Mouse (Mus musculus) midbrain, embryonic 13.5 days (tissue): Measurements from ENCODE around the gene Mcee. TPM values are rescaled to one million over a fixed set of nuclear protein-coding genes. Genes with fewer than 3 reads are reported as not detected.

Experiments used
- ATAC-seq: fragments of 200-750 bp; cut with Nextera tagmentation; 2 replicates; pipeline ENCODE4 v1.8.0; 2017; ENCODE audit warnings: mild to moderate bottlenecking, moderate TSS enrichment, moderate library complexity
- H3K27ac ChIP-seq: fragments of 300-500 bp; sonication (generic); 2 replicates; pipeline ENCODE4 v1.5.1; 2015; ENCODE audit warnings: inconsistent platforms, mild to moderate bottlenecking, moderate library complexity
- H3K27me3 ChIP-seq: fragments of 300-500 bp; sonication (generic); 2 replicates; pipeline ENCODE4 v1.6.1; 2015; ENCODE audit warnings: mild to moderate bottlenecking, inconsistent platforms
- H3K36me3 ChIP-seq: fragments of 300-500 bp; sonication (generic); 2 replicates; pipeline ENCODE4 v1.6.1; 2015; ENCODE audit warnings: mild to moderate bottlenecking, inconsistent platforms
- H3K4me1 ChIP-seq: fragments of 300-500 bp; sonication (generic); replicated peaks from 2 replicates; pipeline ENCODE4 v1.6.1; 2015; ENCODE audit warnings: inconsistent platforms
- H3K4me2 ChIP-seq: fragments of 300-500 bp; sonication (generic); replicated peaks from 2 replicates; pipeline ENCODE4 v1.6.1; 2015; ENCODE audit warnings: moderate library complexity, mild to moderate bottlenecking, inconsistent platforms
- H3K4me3 ChIP-seq: fragments of 300-500 bp; sonication (generic); replicated peaks from 2 replicates; pipeline ENCODE4 v1.5.1; 2015; ENCODE audit warnings: mild to moderate bottlenecking, inconsistent platforms
- H3K9ac ChIP-seq: fragments of 300-500 bp; sonication (generic); replicated peaks from 2 replicates; pipeline ENCODE4 v1.6.1; 2015; ENCODE audit warnings: mild to moderate bottlenecking, inconsistent platforms
- H3K9me3 ChIP-seq: fragments of 300-500 bp; sonication (generic); 2 replicates; pipeline ENCODE4 v1.6.1; 2016; ENCODE audit warnings: mild to moderate bottlenecking, inconsistent platforms
- WGBS: fragments of 180-500 bp; shearing (Covaris S2); methylation state at CpG from one replicate; pipeline ENCODE4 v1.1.7; 2015; 5-methylcytosine and 5-hydroxymethylcytosine counted together
- polyA plus RNA-seq: library from polyadenylated mRNA; unstranded; fragments of >200 nt; fragmentation: Nextera tagmentation; extraction: Ambion mirVana; gene quantifications from 2 replicates; pipeline ENCODE4 v1.2.1, GENCODE M21; 2015

The Mcee gene
- polyA plus RNA-seq, 1 experiment from 2014 or later, result 34.3 TPM

- ATAC-seq, result no peak
These were observed 58.2 kb downstream of the Mcee start for GRCm38 (mm10) chr7:64450631-64451030.

GRCm38 (mm10) chr7:64451441-64451840 is 59.0 kb downstream of the Mcee start:
- 23% methylated on average over 4 of the region's 4 CpGs for WGBS
- Histone ChIP-seq H3K4me2 (no peak overlapping the region), H3K27me3 (no peaks in the 10 kb centered on the region), H3K27ac (0 out of 2 replicates have a peak overlapping the region, but pooled peaks have one; percentile 1), H3K9ac (no peak overlapping the region), H3K4me3 (no peak overlapping the region), H3K36me3 (no peaks in the 10 kb centered on the region), H3K4me1 (peaks cover 5% of the 10 kb centered on the region), H3K9me3 (no peaks in the 10 kb centered on the region)
- peak; percentile 92 for ATAC-seq

More at GRCm38 (mm10) chr7:64450631-64451030, 58.2 kb downstream of the Mcee start:
- whole genome bisulfite sequencing, result 90% methylated on average over 13 of the region's 13 CpGs
- Histone ChIP-seq H3K4me3 (no peak overlapping the region), H3K4me2 (no peak overlapping the region), H3K36me3 (no peaks in the 10 kb centered on the region), H3K4me1 (peaks cover 5% of the 10 kb centered on the region), H3K27me3 (no peaks in the 10 kb centered on the region), H3K27ac (no peak overlapping the region), H3K9me3 (no peaks in the 10 kb centered on the region), H3K9ac (no peak overlapping the region)

- H3K4me1 ChIP-seq, result peaks cover 5% of the 10 kb centered on the region
- no peaks in the 10 kb centered on the region for H3K9me3 ChIP-seq
- H3K9ac ChIP-seq, result no peak overlapping the region
- 0 out of 2 replicates have a peak overlapping the region, but pooled peaks have one; percentile 1 for H3K27ac ChIP-seq
- no peak overlapping the region for H3K4me3 ChIP-seq
- ATAC-seq, result peak; percentile 53
- no peaks in the 10 kb centered on the region for H3K27me3 ChIP-seq
- H3K36me3 ChIP-seq, result no peaks in the 10 kb centered on the region
- no peak overlapping the region for H3K4me2 ChIP-seq
- WGBS, result 85% methylated on average over 5 of the region's 5 CpGs
These were observed 59.5 kb downstream of the Mcee start for GRCm38 (mm10) chr7:64451861-64452382.

- Histone ChIP-seq H3K27ac (no peak overlapping the region), H3K36me3 (no peaks in the 10 kb centered on the region), H3K4me2 (no peak overlapping the region), H3K9ac (no peak overlapping the region), H3K4me1 (peaks cover 5% of the 10 kb centered on the region), H3K4me3 (no peak overlapping the region), H3K9me3 (no peaks in the 10 kb centered on the region), H3K27me3 (no peaks in the 10 kb centered on the region)
- 87% methylated on average over 4 of the region's 4 CpGs for WGBS
- ATAC-seq, result no peak
These were observed 60.2 kb downstream of the Mcee start for GRCm38 (mm10) chr7:64452471-64453222.

- ATAC-seq, result no peak
- 84% methylated on average over 4 of the region's 4 CpGs for WGBS
- no peak overlapping the region for H3K4me3 ChIP-seq
- peaks cover 4% of the 10 kb centered on the region for H3K4me1 ChIP-seq
- no peaks in the 10 kb centered on the region for H3K27me3 ChIP-seq
- no peak overlapping the region for H3K9ac ChIP-seq
- no peak overlapping the region for H3K4me2 ChIP-seq
- H3K36me3 ChIP-seq, result no peaks in the 10 kb centered on the region
- no peaks in the 10 kb centered on the region for H3K9me3 ChIP-seq
- no peak overlapping the region for H3K27ac ChIP-seq
These were observed 63.8 kb downstream of the Mcee start for GRCm38 (mm10) chr7:64456176-64456575.

- Histone ChIP-seq H3K9me3 (no peaks in the 10 kb centered on the region), H3K27ac (no peak overlapping the region), H3K27me3 (no peaks in the 10 kb centered on the region), H3K36me3 (no peaks in the 10 kb centered on the region), H3K4me2 (no peak overlapping the region), H3K9ac (no peak overlapping the region), H3K4me3 (no peak overlapping the region), H3K4me1 (no peaks in the 10 kb centered on the region; the same call in 1 of the 2 replicates)
- 70% methylated on average over 3 of the region's 3 CpGs for WGBS
- ATAC-seq, result no peak
These were observed 64.3 kb downstream of the Mcee start for GRCm38 (mm10) chr7:64456676-64457075.

- Histone ChIP-seq H3K4me2 (no peak overlapping the region), H3K27me3 (no peaks in the 10 kb centered on the region), H3K9me3 (no peaks in the 10 kb centered on the region), H3K27ac (no peak overlapping the region), H3K4me3 (no peak overlapping the region), H3K9ac (no peak overlapping the region), H3K4me1 (no peaks in the 10 kb centered on the region), H3K36me3 (no peaks in the 10 kb centered on the region)
- no peak for ATAC-seq
- 76% methylated on average over 2 of the region's 2 CpGs for WGBS
These were observed 65.4 kb downstream of the Mcee start for GRCm38 (mm10) chr7:64457811-64458210.

Other genes starting within 250 kb of the Mcee start
- 0.47 and 0.49 TPM in 2 replicates for gene Trpm1, start 238.8 kb upstream of the Mcee start, polyA plus RNA-seq
- 9.9 and 10.9 TPM in 2 replicates for gene Mtmr10, start 105.0 kb upstream of the Mcee start, polyA plus RNA-seq
- 9.0 TPM in 2 replicates for gene Fan1, start 18.5 kb upstream of the Mcee start, polyA plus RNA-seq
- 31.1 and 34.3 TPM in 2 replicates for gene Mphosph10, start 339 bp upstream of the Mcee start, polyA plus RNA-seq
- 157 and 161 TPM in 2 replicates for gene Apba2, start 109.1 kb downstream of the Mcee start, polyA plus RNA-seq